Mouse (Mus musculus) embryonic fibroblast, embryonic 13.5 days (primary cell): ENCODE results near the gene Atp6v1g2.

Experiments used
- CTCF ChIP-seq: IDR thresholded peaks from 2 replicates; pipeline ENCODE4 v1.5.1; 2011; ENCODE audit warnings: mild to moderate bottlenecking, control low read depth, low read length, moderate library complexity, borderline replicate concordance; ENCODE audit not compliant: insufficient read depth
- POLR2A ChIP-seq: IDR thresholded peaks from 2 replicates; pipeline ENCODE4 v1.6.1; 2011; ENCODE audit warnings: low read depth, mild to moderate bottlenecking, control low read depth, low read length, moderate library complexity

DNA sequence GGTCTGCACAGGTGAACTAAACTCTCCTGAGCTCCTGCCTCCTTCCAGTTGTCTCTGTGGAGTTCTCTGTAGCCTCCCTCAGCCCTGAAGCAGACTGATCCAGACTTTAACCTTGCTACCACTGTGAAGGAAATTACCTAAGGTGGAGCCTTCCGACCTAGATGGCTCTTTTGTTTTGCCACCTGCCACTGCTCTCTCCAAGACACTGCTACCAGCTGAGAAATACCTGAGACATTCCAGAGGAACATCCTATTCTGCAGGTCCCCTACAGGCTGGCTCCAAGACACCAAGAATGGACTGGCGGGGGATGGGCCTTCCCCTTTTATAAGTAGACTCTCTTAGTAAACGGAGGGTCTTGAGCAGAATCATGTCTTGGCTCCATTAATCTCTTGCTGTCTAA, 46.8 kb downstream of the Atp6v1g2 start:
- no peak for TF ChIP-seq CTCF
- TF ChIP-seq POLR2A: no peak
